Mouse (Mus musculus) CD4-positive, CD25-positive, alpha-beta regulatory T cell, adult 4 months (primary cell): ENCODE results near the gene Mpig6b. TPM values are rescaled to one million over a fixed set of nuclear protein-coding genes. Genes with fewer than 3 reads are reported as not detected.

Experiments
- ATAC-seq: one replicate; pipeline ENCODE4 v1.8.0; 2017
- polyA plus RNA-seq, 2 experiments: library from polyadenylated mRNA; unstranded; fragments of 100-300 nt; shearing (Covaris generic); gene quantifications; one replicate each; pipeline ENCODE4 v1.2.1; 2017

Mpig6b gene
- polyA plus RNA-seq, 2 experiments from 2014 or later = not detected

GRCm38 (mm10) chr17:35085208-35085865 is 19.4 kb upstream of the Mpig6b start, which contains the start of gene Ly6g6f:
Gene Ly6g6f, minus strand, starts transcription at chr17:35085610.
- ATAC-seq = no peak

- ATAC-seq = no peak
Observed at GRCm38 (mm10) chr17:35083929-35084497, 18.0 kb upstream of the Mpig6b start.

- ATAC-seq = no peak
Observed at GRCm38 (mm10) chr17:35082841-35083576, 17.0 kb upstream of the Mpig6b start.

GRCm38 (mm10) chr17:35080710-35081109 is 14.7 kb upstream of the Mpig6b start:
- ATAC-seq = no peak

GRCm38 (mm10) chr17:35080248-35080647 is 14.3 kb upstream of the Mpig6b start:
- ATAC-seq = no peak

- ATAC-seq = no peak
Observed at GRCm38 (mm10) chr17:35079778-35080177, 13.8 kb upstream of the Mpig6b start.

GRCm38 (mm10) chr17:35077786-35078233 is 11.8 kb upstream of the Mpig6b start, which contains the start of gene Ly6g6d:
Gene Ly6g6d, minus strand, starts transcription at chr17:35078065.
- ATAC-seq = no peak

GRCm38 (mm10) chr17:35077285-35077684 is 11.3 kb upstream of the Mpig6b start:
- no peak for ATAC-seq

- no peak for ATAC-seq
Observed at GRCm38 (mm10) chr17:35076507-35077176, 10.7 kb upstream of the Mpig6b start, which contains the start of gene Ly6g6e. Gene Ly6g6e, plus strand, starts transcription at chr17:35076902.

GRCm38 (mm10) chr17:35074097-35074496 is 8.1 kb upstream of the Mpig6b start:
- ATAC-seq = no peak

GRCm38 (mm10) chr17:35071454-35071853 is 5.5 kb upstream of the Mpig6b start:
- no peak for ATAC-seq

GRCm38 (mm10) chr17:35070556-35071229 is 4.7 kb upstream of the Mpig6b start:
- no peak for ATAC-seq

- no peak for ATAC-seq
Observed at GRCm38 (mm10) chr17:35068213-35068914, 2.4 kb upstream of the Mpig6b start.

GRCm38 (mm10) chr17:35064951-35065947 is 735 bp downstream of the Mpig6b start, which contains the start of gene Ly6g6c:
Gene Ly6g6c, plus strand, starts transcription at chr17:35065388.
- peak; percentile 64 for ATAC-seq

- no peak for ATAC-seq
Observed at GRCm38 (mm10) chr17:35064378-35064877, 1.6 kb downstream of the Mpig6b start.

- no peak for ATAC-seq
Observed at GRCm38 (mm10) chr17:35063466-35063865, 2.5 kb downstream of the Mpig6b start.

- no peak for ATAC-seq
Observed at GRCm38 (mm10) chr17:35061299-35061698, 4.7 kb downstream of the Mpig6b start.

- no peak for ATAC-seq
Observed at GRCm38 (mm10) chr17:35060737-35061297, 5.2 kb downstream of the Mpig6b start.

GRCm38 (mm10) chr17:35060071-35060470 is 5.9 kb downstream of the Mpig6b start:
- no peak for ATAC-seq
